Mouse (Mus musculus) kidney, adult 2 months (tissue): ENCODE results near the gene Wdr66.

Experiments
- CTCF ChIP-seq: fragments of 200-500 bp; conservative IDR thresholded peaks from 2 replicates; pipeline ENCODE4 v1.5.1; 2011; ENCODE audit warnings: low read depth, mild to moderate bottlenecking, control low read depth, low read length, moderate library complexity, mixed read lengths; ENCODE audit not compliant: insufficient read depth, insufficient read length
- POLR2A ChIP-seq: fragments of 200-500 bp; IDR thresholded peaks from one replicate; pipeline ENCODE4 v1.6.1; 2011; ENCODE audit warnings: low read depth, low read length, control low read depth

DNA sequence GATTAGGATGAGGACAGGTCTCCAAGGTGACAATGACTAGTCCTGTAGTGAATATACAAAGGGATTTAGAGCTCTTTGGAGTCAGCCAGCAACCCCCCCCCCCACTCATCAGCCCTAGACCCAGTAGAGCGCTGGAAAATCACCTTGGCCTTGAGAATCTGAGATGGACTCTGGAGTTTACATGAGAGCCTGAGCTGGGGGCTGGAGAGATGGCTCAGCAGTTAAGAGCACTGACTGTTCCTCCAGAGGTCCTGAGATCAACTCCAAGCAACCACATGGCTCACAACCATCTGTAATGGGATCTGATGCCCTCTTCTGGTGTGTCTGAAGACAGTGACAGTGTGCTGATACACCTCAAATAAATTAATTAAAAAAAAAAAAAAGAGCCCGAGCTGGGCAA, 96.1 kb downstream of the Wdr66 start:
- TF ChIP-seq CTCF (no peak), POLR2A (no peak)
